Comparison of ENCODE assay signal across 8 mouse cellular contexts in genomic region chr4:35012401-35013307, GRCm38 (mm10).
DNase-seq lines count a peak whose midpoint lies in the region; ATAC-seq and TF ChIP-seq lines count a peak whose summit lies in the region.

No protein-coding gene starts in this region.

- H3K27ac ChIP-seq in hindbrain, embryonic 10.5 days, result no peak overlapping the region
- H3K27ac ChIP-seq in hindbrain, embryonic 12.5 days, result no peak overlapping the region
- no peak overlapping the region for H3K27ac ChIP-seq in embryonic facial prominence, embryonic 11.5 days (replicated peaks; ENCODE audit: low read depth, low read length)
- 0 out of 2 replicates have a peak overlapping the region, but pooled peaks have one; percentile 8 for H3K27ac ChIP-seq in limb, embryonic 12.5 days
- H3K27ac ChIP-seq in neural tube, embryonic 13.5 days (replicated peaks), result 0 out of 2 replicates have a peak overlapping the region, but pooled peaks have one; percentile 1
- H3K27ac ChIP-seq in forebrain, postnatal 0 days (ENCODE audit: low read depth, low read length), result no peak overlapping the region

- no peaks in the 10 kb centered on the region for H3K27me3 ChIP-seq in hindbrain, embryonic 10.5 days (ENCODE audit: insufficient read depth, poor library complexity, severe bottlenecking)
- H3K27me3 ChIP-seq in hindbrain, embryonic 12.5 days, result no peaks in the 10 kb centered on the region
- H3K27me3 ChIP-seq in embryonic facial prominence, embryonic 11.5 days (ENCODE audit: control insufficient read depth, insufficient read depth, low read length), result no peaks in the 10 kb centered on the region
- H3K27me3 ChIP-seq in limb, embryonic 12.5 days, result no peaks in the 10 kb centered on the region
- no peaks in the 10 kb centered on the region for H3K27me3 ChIP-seq in neural tube, embryonic 13.5 days
- no peaks in the 10 kb centered on the region for H3K27me3 ChIP-seq in forebrain, postnatal 0 days (ENCODE audit: insufficient read depth, low read length)

- H3K36me3 ChIP-seq in hindbrain, embryonic 10.5 days, result no peaks in the 10 kb centered on the region
- H3K36me3 ChIP-seq in hindbrain, embryonic 12.5 days, result no peaks in the 10 kb centered on the region
- H3K36me3 ChIP-seq in embryonic facial prominence, embryonic 11.5 days (replicated peaks; ENCODE audit: control insufficient read depth, insufficient read depth, low read depth, low read length), result no peaks in the 10 kb centered on the region
- H3K36me3 ChIP-seq in limb, embryonic 12.5 days, result no peaks in the 10 kb centered on the region
- no peaks in the 10 kb centered on the region for H3K36me3 ChIP-seq in neural tube, embryonic 13.5 days
- no peaks in the 10 kb centered on the region for H3K36me3 ChIP-seq in forebrain, postnatal 0 days (ENCODE audit: insufficient read depth)

- WGBS in hindbrain, embryonic 10.5 days, result 18% methylated on average over 10 of the region's 10 CpGs
- WGBS in hindbrain, embryonic 12.5 days, result 11% methylated on average over 10 of the region's 10 CpGs
- 17% methylated on average over 10 of the region's 10 CpGs for WGBS in embryonic facial prominence, embryonic 11.5 days
- 10% methylated on average over 10 of the region's 10 CpGs for WGBS in limb, embryonic 12.5 days
- WGBS in neural tube, embryonic 13.5 days, result 2% methylated on average over 10 of the region's 10 CpGs
- 21% methylated on average over 10 of the region's 10 CpGs for WGBS in forebrain, postnatal 0 days

- peak; percentile 19 for DNase-seq in hindbrain, embryonic 10.5 days (ENCODE audit: low spot score)
- DNase-seq in embryonic facial prominence, embryonic 11.5 days (ENCODE audit: low spot score), result peak; percentile 63
- DNase-seq in retina, postnatal 1 day, result no peak
- DNase-seq in frontal cortex, postnatal 25 days (ENCODE audit: low spot score in 2 of 2), result no peak
- no peak for DNase-seq in forebrain, postnatal 0 days

- peak overlapping the region; percentile 23; the same call in 1 of the 2 replicates for H3K4me3 ChIP-seq in hindbrain, embryonic 10.5 days
- no peak overlapping the region for H3K4me3 ChIP-seq in hindbrain, embryonic 12.5 days
- H3K4me3 ChIP-seq in embryonic facial prominence, embryonic 11.5 days (ENCODE audit: low read depth, low read length), result no peak overlapping the region
- H3K4me3 ChIP-seq in limb, embryonic 12.5 days (replicated peaks), result no peak overlapping the region
- no peak overlapping the region for H3K4me3 ChIP-seq in neural tube, embryonic 13.5 days
- no peak overlapping the region for H3K4me3 ChIP-seq in forebrain, postnatal 0 days (ENCODE audit: low read depth, low read length)

- ATAC-seq in hindbrain, embryonic 12.5 days (ENCODE audit: low FRiP score), result no peak
- no peak for ATAC-seq in embryonic facial prominence, embryonic 11.5 days (replicated peaks; ENCODE audit: insufficient number of reproducible peaks, low FRiP score, low TSS enrichment, low read depth)
- no peak for ATAC-seq in limb, embryonic 12.5 days (ENCODE audit: insufficient number of reproducible peaks, insufficient read depth, low FRiP score, low TSS enrichment, low read depth)
- peak; percentile 63; the same call in 1 of the 2 replicates for ATAC-seq in neural tube, embryonic 13.5 days (ENCODE audit: low read depth)
- ATAC-seq in forebrain, postnatal 0 days, result no peak

- H3K4me1 ChIP-seq in hindbrain, embryonic 10.5 days (replicated peaks), result peaks cover 17% of the 10 kb centered on the region
- H3K4me1 ChIP-seq in hindbrain, embryonic 12.5 days, result peaks cover 11% of the 10 kb centered on the region
- H3K4me1 ChIP-seq in embryonic facial prominence, embryonic 11.5 days (ENCODE audit: control insufficient read depth, insufficient read depth, low read length), result peaks cover 2% of the 10 kb centered on the region; the same call in 1 of the 2 replicates
- peaks cover 14% of the 10 kb centered on the region for H3K4me1 ChIP-seq in limb, embryonic 12.5 days (replicated peaks)
- peaks cover 16% of the 10 kb centered on the region for H3K4me1 ChIP-seq in neural tube, embryonic 13.5 days (replicated peaks)
- H3K4me1 ChIP-seq in forebrain, postnatal 0 days (ENCODE audit: insufficient read depth), result no peaks in the 10 kb centered on the region

- no peaks in the 10 kb centered on the region for H3K9me3 ChIP-seq in hindbrain, embryonic 10.5 days
- H3K9me3 ChIP-seq in hindbrain, embryonic 12.5 days (replicated peaks), result no peaks in the 10 kb centered on the region
- no peaks in the 10 kb centered on the region for H3K9me3 ChIP-seq in embryonic facial prominence, embryonic 11.5 days (replicated peaks; ENCODE audit: control insufficient read depth, low read length)
- H3K9me3 ChIP-seq in limb, embryonic 12.5 days, result no peaks in the 10 kb centered on the region
- no peaks in the 10 kb centered on the region for H3K9me3 ChIP-seq in neural tube, embryonic 13.5 days
- no peaks in the 10 kb centered on the region for H3K9me3 ChIP-seq in forebrain, postnatal 0 days (ENCODE audit: low read length)

- no peak overlapping the region for H3K9ac ChIP-seq in hindbrain, embryonic 12.5 days
- no peak overlapping the region; the same call in 1 of the 2 replicates for H3K9ac ChIP-seq in embryonic facial prominence, embryonic 11.5 days (replicated peaks; ENCODE audit: low read length)
- no peak overlapping the region for H3K9ac ChIP-seq in limb, embryonic 12.5 days (replicated peaks)
- H3K9ac ChIP-seq in neural tube, embryonic 13.5 days, result no peak overlapping the region
- H3K9ac ChIP-seq in forebrain, postnatal 0 days, result no peak overlapping the region

- no peak overlapping the region for H3K4me2 ChIP-seq in hindbrain, embryonic 12.5 days (replicated peaks)
- H3K4me2 ChIP-seq in embryonic facial prominence, embryonic 11.5 days (ENCODE audit: low read depth, low read length), result no peak overlapping the region
- H3K4me2 ChIP-seq in limb, embryonic 12.5 days, result peak overlapping the region; percentile 36
- peak overlapping the region; percentile 33 for H3K4me2 ChIP-seq in neural tube, embryonic 13.5 days
- H3K4me2 ChIP-seq in forebrain, postnatal 0 days (ENCODE audit: low read depth), result no peak overlapping the region

- no peak for TF ChIP-seq CTCF in forebrain, postnatal 0 days (IDR thresholded peaks at IDR 0.05; ENCODE audit: low read depth)

Comparison
In these comparisons a context has a peak if more than half of its experiments do, and no peak if none do; other contexts are left out.
1. DNase-seq: peak in hindbrain, embryonic 10.5 days (single experiment) and embryonic facial prominence, embryonic 11.5 days (single experiment); none in retina, postnatal 1 day (single experiment), frontal cortex, postnatal 25 days (0 of 2) and forebrain, postnatal 0 days (single experiment).
2. H3K27ac ChIP-seq: peak in limb, embryonic 12.5 days (single experiment) and neural tube, embryonic 13.5 days (single experiment); none in hindbrain, embryonic 10.5 days (single experiment), hindbrain, embryonic 12.5 days (single experiment), embryonic facial prominence, embryonic 11.5 days (single experiment) and forebrain, postnatal 0 days (single experiment).
3. H3K4me2 ChIP-seq: peak in limb, embryonic 12.5 days (single experiment) and neural tube, embryonic 13.5 days (single experiment); none in hindbrain, embryonic 12.5 days (single experiment), embryonic facial prominence, embryonic 11.5 days (single experiment) and forebrain, postnatal 0 days (single experiment).